Mouse (Mus musculus) heart, adult 2 months (tissue): ENCODE results near the gene Fblim1.

Experiments
- CTCF ChIP-seq: fragments of 200-600 bp; IDR thresholded peaks from 2 replicates; pipeline ENCODE4 v1.8.1; 2022; ENCODE audit warnings: antibody characterized with exemption, mild to moderate bottlenecking, moderate library complexity
- EP300 ChIP-seq: fragments of 200-500 bp; IDR thresholded peaks from 2 replicates; pipeline ENCODE4 v1.6.1; 2011; ENCODE audit warnings: low read depth, low read length, control low read depth; ENCODE audit not compliant: insufficient read depth
- POLR2A ChIP-seq: fragments of 200-500 bp; IDR thresholded peaks from 2 replicates; pipeline ENCODE4 v1.6.1; 2011; ENCODE audit warnings: mild to moderate bottlenecking, low read depth, low read length, control low read depth; ENCODE audit not compliant: insufficient read depth

GRCm38 (mm10) chr4:141653044-141653443, 47.1 kb upstream of the Fblim1 start:
- TF ChIP-seq POLR2A = no peak
- TF ChIP-seq CTCF = no peak
- no peak for TF ChIP-seq EP300
